Mouse (Mus musculus) monocyte, adult 5-6 weeks (primary cell): ENCODE measurements around the gene F13b. TPM values are rescaled to one million over a fixed set of nuclear protein-coding genes. Genes with fewer than 3 reads are reported as not detected.

Experiments
- total RNA-seq: library from RNA; stranded (forward); fragments of 200-1000, 200-491, 200-594 nt; gene quantifications from 3 replicates; pipeline ENCODE4 v1.2.3, GENCODE M21; 2017

F13b gene
- total RNA-seq, 1 experiment from 2014 or later, result not detected

Other genes starting within 250 kb of the F13b start
- gene Crb1, start 124.6 kb upstream of the F13b start, total RNA-seq, result not detected in 3 replicates
- 17.3 to 20.9 TPM (median 18.1 TPM) in 3 replicates for gene Zbtb41, start 79.4 kb upstream of the F13b start, total RNA-seq
- 0.43 to 1.3 TPM (median 0.48 TPM) in 3 replicates for gene Aspm, start 46.9 kb upstream of the F13b start, total RNA-seq
- not detected in 3 replicates for gene Cfhr1, start 58.6 kb downstream of the F13b start, total RNA-seq